Mouse (Mus musculus) activated CD4-positive, CD25-positive, alpha-beta regulatory T cell, adult 4 months (primary cell): ENCODE results near the gene Mcf2l. TPM values are rescaled to one million over a fixed set of nuclear protein-coding genes. Genes with fewer than 3 reads are reported as not detected.

Experiments used
- ATAC-seq: one replicate; pipeline ENCODE4 v1.8.0; 2017
- polyA plus RNA-seq, 2 experiments: library from polyadenylated mRNA; unstranded; fragments of 100-300 nt; shearing (Covaris generic); gene quantifications; one replicate each; pipeline ENCODE4 v1.2.1; 2017

The Mcf2l gene
- polyA plus RNA-seq, 2 experiments from 2014 or later, result 0.40 TPM; not detected in 1

DNA sequence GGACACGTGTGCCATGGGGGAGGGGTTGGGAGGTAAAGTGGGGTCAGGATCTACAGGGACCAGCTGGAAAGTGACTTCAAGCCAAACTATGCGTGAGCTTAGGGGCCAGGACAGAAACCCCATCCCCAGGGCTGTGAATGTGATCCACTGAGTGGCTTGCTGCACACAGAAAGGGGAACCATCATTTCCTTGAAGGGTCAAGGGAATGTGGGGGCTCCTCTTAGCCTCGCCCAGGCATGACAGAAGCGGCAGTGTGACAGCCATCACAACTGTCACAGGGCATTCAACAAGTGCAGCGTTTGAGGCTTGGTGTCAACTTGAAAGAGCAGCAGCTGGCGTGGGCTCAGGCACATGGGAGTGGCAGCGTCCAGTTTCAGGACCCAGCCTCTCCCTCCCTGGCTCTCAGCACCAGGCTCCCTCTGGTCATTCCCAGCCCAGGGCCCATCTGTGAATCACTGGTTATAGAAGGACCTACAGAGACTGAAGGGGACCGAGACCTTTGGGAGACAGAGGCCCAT lies 81.8 kb downstream of the Mcf2l start:
- no peak for ATAC-seq

DNA sequence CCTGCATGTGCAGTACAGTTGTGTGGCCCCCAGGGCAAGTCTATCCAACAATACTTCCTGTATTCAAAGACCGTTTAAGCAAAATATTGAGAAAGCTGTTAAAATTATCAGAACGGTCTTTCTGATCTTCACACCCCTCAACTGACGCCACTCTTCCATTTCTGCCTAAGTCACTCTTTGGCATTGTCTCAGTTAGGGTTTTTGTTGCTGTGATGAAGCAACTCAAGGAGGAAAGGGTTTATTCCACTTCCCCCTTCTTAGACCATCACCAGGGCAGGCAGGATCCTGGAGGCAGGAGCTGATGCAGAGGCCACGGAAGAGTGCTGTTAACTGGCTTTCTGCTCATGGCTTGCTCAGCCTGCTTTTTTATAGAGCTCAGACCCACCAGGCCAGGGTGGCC lies 82.3 kb downstream of the Mcf2l start:
- no peak for ATAC-seq

GRCm38 (mm10) chr8:12956941-12957340 lies 83.3 kb downstream of the Mcf2l start:
- no peak for ATAC-seq

DNA sequence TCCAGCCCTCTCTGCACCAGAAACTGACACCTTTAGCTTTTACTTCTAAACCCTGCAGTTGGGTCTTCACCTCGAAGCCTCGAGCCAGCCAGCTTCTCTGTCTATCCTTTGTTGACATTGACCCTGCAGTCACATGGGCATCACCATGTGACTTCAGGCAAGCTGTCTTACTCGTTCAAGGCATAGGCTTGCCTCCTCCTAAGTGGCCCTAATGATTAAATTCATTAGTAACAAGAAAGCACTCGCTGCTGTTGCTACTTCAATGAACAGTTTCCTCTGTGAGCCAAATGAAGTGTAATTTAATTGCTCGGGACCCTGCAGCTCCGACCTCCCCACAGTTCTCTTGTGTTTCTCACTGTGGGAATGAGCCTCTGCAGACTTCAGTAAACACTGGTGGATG lies 83.8 kb downstream of the Mcf2l start:
- no peak for ATAC-seq

- no peak for ATAC-seq
Observed at GRCm38 (mm10) chr8:12960609-12961008, 87.0 kb downstream of the Mcf2l start.

GRCm38 (mm10) chr8:12961211-12961610 lies 87.6 kb downstream of the Mcf2l start:
- no peak for ATAC-seq

DNA sequence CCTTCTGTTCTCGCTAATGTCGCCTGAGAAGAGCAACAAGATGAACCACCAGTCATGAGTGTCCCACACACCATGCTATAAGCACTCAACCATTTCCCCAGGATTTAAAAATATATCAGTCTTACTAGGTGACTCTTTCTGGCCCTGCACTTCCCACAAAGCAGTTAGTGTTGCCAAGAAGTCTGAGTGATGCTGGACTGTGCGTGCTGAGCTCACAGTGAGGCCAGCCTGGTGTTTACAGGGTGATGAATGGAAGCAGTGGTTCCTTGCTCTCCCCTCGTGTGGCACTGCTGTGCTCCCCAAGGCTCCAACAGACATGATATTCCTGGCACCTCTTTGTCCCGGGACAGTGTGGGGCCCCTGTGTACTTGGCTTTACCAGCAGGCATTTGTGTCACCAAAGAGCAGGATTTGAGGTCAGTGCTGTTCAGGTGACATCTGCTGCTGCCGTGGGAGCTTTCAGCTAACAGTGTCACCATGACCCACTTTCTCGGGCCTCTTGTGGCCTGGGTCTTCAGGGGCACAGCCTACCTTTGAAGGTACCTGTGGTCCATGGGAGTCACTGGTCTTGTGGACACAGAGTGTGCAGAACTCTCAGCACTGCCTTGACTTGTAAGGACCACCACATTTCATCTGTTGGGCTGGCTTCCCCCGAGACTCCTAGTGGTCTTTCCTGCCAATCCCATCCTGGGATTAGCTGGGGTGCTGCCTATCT lies 88.4 kb downstream of the Mcf2l start:
- no peak for ATAC-seq

DNA sequence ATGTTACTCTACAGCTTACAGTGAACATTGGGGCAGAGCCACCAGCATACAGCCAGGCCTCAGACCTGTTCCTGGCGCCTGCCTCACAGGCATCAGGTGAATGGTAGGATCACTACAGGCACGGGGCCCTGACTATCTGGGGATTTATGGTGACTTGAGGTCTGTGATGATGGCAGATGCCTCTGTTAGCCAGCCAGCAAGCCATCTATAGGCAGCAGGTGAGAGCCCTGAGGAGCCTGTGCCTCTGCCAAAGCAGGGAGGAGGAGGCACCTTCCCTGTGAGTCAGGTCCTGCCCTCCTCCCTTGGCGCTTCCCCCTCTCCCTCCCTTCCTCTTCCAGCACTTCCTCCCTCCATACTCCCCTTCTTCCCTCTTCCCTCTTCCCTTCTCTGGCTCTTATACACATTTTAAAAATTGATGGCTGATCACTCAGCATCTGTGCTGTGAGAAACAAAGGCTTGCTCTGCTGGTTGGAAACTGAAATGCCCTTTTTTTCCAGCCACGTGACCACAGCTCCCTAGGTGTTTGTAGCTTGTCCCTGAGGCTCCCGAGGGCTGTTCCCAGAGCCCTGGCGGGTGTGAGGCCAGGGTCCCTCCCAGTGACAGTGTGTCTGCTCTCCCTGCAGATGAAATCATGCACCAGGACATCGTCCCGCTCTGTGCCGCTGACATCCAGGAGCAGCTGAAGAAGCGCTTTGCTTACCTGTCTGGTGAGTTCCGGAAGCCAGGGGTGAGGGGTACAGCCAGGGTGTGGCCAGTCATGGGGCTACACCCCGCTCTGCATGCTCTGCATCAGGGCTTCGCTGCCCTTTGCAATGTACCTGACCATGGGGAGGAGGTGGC lies 89.2 kb downstream of the Mcf2l start:
- ATAC-seq, result no peak

- ATAC-seq, result no peak
Observed at GRCm38 (mm10) chr8:12976290-12976689, 102.7 kb downstream of the Mcf2l start.

DNA sequence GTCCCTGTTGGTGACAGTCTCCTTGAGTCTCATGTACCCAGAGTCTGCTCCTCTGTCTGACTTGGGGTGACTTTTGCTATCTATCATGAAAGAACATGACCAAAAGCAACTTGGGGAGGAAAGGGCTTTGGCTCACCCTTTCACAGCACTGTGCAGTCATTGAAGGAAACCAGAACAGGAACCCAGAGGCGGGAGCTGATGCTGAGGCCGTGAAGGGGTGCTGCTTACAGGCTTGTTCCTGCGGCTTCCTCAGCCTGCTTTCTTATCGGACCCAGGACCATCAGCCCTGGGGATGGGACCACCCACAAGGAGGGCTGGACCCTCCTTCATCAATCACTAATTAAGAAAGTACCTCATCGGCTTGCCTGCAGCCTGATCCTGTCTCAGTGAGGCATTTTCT lies 103.1 kb downstream of the Mcf2l start:
- ATAC-seq, result no peak

DNA sequence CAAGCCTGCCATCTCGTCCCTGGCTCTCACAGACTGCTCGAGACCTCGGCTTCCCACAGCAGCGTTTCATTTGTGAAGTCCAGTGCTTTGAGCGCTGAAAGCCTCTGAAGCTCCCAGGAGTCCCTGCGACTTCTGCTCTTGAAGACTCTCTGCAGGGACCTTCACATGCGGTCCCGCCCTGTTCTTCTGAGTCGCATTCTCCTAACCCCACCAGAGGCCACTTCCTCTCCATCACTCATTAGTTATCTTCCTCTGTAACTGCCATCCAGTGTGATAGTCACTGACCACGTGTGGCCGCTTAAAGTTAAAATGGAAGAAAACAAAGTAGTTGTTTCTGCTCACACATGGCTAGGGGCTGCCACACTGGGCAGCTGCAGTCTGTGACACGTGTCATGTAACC lies 103.7 kb downstream of the Mcf2l start:
- no peak for ATAC-seq

GRCm38 (mm10) chr8:12978308-12978707 lies 104.7 kb downstream of the Mcf2l start:
- ATAC-seq, result no peak

GRCm38 (mm10) chr8:12978726-12979125 lies 105.1 kb downstream of the Mcf2l start:
- ATAC-seq, result peak; percentile 63

DNA sequence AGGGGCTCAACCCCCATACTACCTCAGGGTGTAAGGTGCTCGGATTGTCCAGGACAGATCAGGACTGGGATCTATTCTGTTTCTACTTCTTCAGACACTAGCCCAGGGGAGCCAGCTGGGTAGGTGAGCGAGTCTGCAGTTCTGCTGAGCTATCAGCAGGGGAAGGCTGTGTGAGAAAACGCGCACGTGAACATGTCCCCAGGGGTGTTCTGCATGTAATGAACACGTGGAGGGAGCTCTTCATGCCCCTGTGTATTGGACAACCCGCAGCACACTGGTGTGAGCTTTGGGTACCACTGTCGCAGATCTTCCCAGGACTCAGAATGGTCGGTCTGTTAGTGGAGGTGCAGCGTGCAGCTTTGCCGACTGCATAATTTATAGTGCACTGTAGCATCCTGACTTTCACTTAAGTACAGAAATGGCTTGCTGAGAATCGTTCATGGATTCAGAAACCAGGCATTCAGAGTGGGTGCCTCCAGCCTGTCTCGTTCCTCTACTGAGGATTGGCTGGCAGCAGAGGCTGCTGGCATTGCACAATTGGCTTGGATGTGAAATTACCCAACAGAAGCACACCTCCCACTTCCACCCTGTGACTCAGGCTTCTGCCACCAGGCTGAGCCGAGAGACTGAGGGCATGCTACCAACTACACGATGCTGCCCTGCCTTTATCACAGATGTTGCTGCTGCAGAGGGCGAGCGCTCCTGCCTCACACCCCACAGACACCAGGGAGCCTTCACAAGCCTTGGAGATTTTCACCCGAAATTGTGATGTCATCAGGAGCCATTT lies 110.3 kb downstream of the Mcf2l start:
- no peak for ATAC-seq

GRCm38 (mm10) chr8:12984601-12985243 lies 111.1 kb downstream of the Mcf2l start:
- no peak for ATAC-seq

GRCm38 (mm10) chr8:12985259-12985658 lies 111.7 kb downstream of the Mcf2l start:
- ATAC-seq, result no peak

DNA sequence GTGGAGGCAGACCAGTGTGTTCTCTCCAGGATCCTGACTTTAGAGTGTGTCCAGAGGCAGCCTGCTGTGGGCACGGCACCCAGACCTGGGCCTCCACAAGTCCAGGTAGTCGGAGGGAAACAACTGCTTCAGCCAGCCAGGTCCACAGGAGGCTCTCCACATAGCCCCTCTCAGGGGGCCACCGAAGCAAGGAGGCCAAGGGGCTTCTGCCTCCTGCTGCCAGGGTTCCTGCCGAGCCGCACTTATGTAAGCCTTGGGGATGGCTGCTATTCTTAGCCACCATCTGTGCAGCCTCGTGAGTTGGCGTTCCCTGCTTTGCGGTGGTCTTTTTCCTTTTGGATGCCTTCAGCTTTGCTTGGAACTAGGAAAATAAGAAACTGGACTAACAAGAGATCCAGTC lies 114.0 kb downstream of the Mcf2l start:
- no peak for ATAC-seq

DNA sequence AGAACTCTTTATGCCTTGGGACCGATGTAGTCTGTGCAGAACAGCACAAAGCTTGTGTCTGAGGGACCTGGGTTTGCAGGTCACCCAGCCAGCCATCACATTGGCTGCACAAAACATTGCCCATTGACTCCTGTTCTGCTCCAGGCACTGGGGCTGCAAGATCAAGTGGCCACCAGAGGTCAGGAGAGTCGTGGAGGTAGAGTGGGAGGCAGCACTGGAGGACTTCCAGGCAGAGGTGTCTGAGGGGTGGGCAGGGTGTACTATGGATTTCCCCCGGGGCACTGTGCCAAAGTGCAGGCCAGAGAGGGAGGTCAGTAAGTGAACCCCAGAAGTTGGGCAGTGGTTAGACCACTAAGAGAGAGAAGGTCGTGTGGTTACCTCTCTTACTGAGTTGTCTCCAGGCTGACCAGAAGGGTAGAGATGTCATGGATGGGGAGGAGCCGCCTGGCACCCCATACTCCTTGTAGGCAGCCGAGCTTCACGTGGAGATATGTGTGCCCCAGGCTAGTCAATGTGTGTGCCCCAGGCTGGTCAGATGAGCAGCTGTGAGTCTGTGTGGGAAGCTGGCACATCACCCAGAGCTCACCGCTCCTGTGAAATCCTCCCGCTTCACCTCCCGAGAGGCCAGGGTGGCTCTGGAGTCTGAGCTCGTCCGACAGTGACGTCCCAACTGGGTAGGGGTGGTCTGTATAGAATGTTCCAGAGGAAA lies 115.3 kb downstream of the Mcf2l start:
- ATAC-seq, result no peak

DNA sequence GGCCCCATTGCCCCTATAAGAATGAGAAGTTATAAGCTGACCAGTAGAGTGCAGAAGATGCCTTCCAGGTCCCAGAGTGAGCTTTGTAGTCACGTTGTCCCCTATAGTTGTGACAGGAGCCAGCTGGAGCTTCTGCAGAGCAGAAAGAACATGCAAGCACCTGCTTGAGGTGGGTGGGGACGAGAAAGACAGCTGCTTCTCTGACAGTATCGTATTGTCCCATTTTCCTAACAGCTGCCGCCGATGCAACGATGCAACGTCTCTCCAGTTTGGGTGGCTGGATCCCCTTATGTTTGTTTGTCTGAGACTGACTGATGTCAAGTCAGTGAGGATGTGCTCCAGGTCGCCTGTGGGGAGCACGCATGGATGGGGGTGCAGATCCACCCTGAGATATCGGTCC lies 117.8 kb downstream of the Mcf2l start:
- no peak for ATAC-seq

GRCm38 (mm10) chr8:12994468-12994867 lies 120.9 kb downstream of the Mcf2l start:
- ATAC-seq, result no peak

DNA sequence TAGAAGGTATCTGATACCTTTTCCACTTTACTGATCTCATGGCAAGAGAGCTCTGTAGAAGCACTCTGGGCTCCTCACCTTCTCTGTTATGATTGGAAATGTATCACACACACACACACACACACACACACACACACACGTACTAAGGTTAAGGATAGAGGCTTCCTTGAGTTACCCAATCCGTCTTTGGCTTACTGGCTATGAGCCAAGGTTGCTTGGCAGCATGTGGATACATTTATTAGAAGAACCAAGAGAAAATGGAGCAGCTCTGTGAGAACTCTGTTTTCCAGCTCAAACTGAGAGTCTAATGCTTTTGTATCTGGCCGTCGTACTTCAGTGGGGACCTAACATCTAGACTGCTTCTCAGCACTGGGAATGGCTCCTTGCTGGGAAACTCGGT lies 121.9 kb downstream of the Mcf2l start:
- ATAC-seq, result no peak

DNA sequence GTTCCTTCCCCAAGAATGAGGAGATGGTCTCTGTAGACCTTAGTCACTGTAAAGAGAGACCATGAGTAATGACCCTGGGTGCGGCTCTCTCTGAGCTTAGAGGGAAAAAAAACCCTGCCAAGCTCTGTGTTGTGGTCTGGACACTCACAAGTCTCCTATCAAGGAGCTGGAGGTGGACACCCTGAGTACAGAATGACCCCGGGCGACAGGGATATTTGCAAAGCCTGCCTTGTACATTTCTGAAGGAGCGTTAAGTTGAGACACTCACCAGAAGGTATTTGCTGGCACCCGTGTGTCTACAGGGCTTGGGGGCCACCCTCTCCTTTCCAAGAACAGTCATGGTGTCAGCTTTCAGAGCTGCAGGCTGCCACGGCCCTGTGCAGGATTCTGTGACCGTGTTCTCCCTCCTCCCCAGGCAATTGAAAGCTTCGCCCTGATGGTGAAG lies 123.2 kb downstream of the Mcf2l start:
- no peak for ATAC-seq
